Mouse (Mus musculus): Measurements from ENCODE around the gene Wdr45b.
"Not testable (repeated sequence)": the region's sequence is repeated elsewhere in the genome, so short reads cannot be mapped to it uniquely, and the experiment has no call there.

Wdr45b gene

DNA sequence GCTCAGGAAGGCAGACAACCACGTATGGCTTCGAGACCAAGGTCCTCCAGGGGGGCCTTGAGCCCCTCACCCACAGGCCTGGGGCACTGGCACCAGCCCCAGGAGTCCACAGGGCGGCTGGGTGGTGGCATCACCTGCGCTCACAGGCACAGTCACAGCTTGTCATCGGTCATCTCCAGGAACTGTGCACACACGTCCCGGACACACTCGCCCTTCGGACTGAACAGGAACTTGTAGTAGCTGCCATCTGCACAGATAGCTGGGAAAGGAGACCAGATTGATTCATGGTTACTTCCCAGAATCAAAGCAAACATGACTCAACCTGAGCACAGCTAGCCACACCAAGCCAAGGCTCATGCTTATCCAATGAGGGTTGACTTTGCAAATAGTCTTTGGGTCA, 26.0 kb downstream of the Wdr45b start:
- no peak for DNase-seq (ENCODE audit: low spot score in 2 of 2)

DNA sequence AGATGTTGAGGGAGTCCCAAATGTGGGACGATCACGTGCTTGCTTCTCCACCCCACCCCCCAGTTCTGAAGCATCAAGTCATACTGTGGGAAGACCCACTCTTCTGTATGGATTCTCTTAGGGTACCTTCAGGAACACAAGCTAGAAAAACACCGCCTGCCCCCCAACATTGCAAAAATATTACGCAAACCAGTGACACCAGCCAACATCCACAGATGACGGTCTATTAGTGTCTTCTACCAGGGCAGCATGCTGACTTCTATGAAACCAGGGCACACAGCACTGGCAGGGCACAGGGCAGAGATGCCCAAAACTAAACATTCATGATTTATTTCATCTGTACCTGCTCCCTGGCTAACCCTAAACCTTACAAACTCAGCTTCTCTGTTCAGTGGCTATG, 27.6 kb downstream of the Wdr45b start:
- DNase-seq (ENCODE audit: low spot score in 2 of 2) = no peak

DNA sequence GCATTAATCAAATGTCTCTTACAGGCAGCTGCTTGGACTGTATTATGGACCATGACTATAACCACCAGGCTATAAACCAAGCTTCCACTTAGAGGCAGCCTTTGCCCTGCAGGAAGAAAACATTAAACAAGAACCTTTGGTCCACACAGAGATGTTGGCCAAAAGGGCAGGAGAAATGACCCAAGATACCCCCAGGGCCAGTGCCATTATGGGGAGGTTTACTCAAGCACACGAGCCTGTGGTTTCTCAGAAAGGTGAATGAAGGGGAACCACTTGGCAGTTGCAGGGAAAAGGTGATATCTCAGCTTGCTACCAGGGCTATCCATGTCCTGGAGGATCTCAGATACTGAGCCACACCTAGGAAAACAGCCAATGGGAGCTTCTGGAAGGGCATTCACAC, 28.2 kb downstream of the Wdr45b start:
- no peak for DNase-seq (ENCODE audit: low spot score in 2 of 2)

- not testable (repeated sequence) for DNase-seq (ENCODE audit: low spot score in 2 of 2)
Observed at GRCm38 (mm10) chr11:121307712-121308111, 46.5 kb downstream of the Wdr45b start.

GRCm38 (mm10) chr11:121306608-121307007, 47.6 kb downstream of the Wdr45b start:
- no peak for DNase-seq (ENCODE audit: low spot score in 2 of 2)

GRCm38 (mm10) chr11:121305371-121305770, 48.9 kb downstream of the Wdr45b start:
- DNase-seq (ENCODE audit: low spot score in 2 of 2) = no peak

GRCm38 (mm10) chr11:121300265-121300664, 54.0 kb downstream of the Wdr45b start:
- no peak for DNase-seq (ENCODE audit: low spot score in 2 of 2)

DNA sequence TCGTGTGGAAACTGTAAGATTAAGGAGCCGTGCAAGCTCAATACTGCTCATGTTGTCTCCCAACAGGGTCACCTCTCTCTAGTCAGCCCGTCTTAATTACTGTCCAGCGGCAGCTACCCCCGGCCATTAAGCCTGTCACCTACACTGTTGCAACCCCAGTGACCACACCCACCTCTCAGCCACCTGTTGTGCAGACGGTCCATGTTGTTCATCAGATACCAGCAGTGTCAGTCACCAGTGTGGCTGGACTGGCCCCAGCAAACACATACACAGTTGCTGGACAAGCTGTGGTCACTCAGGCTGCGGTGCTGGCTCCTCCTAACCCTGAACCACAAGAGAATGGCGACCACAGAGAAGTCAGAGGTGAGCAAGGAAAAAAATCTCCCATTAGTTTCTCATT, 55.8 kb downstream of the Wdr45b start:
- DNase-seq (ENCODE audit: low spot score in 2 of 2) = no peak

DNA sequence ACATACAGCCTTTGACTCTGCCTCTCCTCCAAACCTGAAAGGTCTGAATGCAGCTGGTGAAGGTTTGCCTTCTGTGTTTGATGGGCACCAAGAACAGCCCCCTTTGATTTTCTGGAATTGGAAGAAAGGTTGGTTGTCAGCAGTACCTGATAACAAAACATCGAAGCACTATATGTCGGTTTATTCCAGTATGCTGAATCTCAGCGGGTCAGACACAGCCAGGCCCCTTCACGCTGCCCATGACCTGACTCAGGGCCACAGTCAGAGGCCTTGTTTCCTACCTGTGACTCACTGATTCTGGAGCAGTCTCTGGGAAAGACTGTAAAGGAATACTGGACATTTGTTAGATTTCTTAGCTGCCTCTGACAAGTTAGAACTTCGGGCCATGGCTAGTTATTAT, 59.5 kb downstream of the Wdr45b start:
- DNase-seq (ENCODE audit: low spot score in 2 of 2) = no peak

DNA sequence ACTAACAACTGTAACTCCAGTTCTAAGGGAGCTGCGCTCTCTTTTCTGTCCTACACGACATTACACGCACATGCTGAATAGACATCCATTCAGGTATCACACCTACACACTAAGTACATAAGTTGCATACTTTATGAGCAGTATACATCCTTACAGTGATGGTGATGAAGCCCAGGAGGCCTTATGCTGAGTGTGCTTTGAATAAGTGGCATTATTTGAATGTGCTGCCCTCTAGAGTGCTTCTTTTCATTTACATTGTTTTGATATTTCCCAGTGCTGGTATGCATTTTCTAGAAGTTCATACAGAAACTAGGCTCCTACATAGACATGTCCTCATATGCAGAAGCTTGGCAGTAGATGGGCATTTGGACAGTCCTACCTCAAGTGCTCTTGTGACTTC, 64.4 kb downstream of the Wdr45b start:
- DNase-seq (ENCODE audit: low spot score in 2 of 2) = no peak

GRCm38 (mm10) chr11:121282911-121283310, 71.3 kb downstream of the Wdr45b start:
- no peak for DNase-seq (ENCODE audit: low spot score in 2 of 2)

- DNase-seq (ENCODE audit: low spot score in 2 of 2) = no peak
Observed at GRCm38 (mm10) chr11:121278011-121278410, 76.2 kb downstream of the Wdr45b start.

DNA sequence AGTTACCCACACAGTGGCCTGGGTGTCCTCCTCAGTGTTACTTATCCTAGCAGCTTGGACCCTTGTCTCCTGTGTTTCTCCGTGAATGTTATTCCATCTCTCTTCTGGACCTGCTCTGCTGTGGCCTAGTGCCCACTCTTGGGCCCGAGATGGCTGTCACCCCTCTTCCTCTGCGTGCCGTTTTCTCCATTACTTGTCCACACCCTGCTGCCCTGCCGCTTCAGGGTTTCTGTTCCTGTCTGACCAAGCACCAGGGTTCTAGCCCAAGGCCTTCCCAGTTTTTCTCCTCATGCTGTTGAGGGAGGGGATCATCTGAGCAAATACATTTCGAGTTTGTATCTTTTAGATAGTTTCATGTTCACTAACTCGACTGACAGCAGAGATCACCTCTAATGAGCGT, 76.7 kb downstream of the Wdr45b start:
- DNase-seq (ENCODE audit: low spot score in 2 of 2) = no peak
